Mouse (Mus musculus) liver, postnatal 0 days (tissue): Measurements from ENCODE around the gene Gm1043.

ENCODE experiments used
- CTCF ChIP-seq: sonication (generic); IDR thresholded peaks from 2 replicates; pipeline ENCODE4 v1.5.1; 2016; ENCODE audit warnings: antibody characterized with exemption, low read depth
- EP300 ChIP-seq: IDR thresholded peaks from 2 replicates; pipeline ENCODE4 v1.6.1; 2016; ENCODE audit warnings: antibody characterized with exemption, low read depth, mild to moderate bottlenecking

- TF ChIP-seq CTCF: no peak
- no peak for TF ChIP-seq EP300
These were observed 156.5 kb downstream of the Gm1043 start, which contains the start of gene Crmp1 for GRCm38 (mm10) chr5:37241651-37242151.
